Mouse (Mus musculus): ENCODE results near the gene Ifih1.

Gene Ifih1

DNA sequence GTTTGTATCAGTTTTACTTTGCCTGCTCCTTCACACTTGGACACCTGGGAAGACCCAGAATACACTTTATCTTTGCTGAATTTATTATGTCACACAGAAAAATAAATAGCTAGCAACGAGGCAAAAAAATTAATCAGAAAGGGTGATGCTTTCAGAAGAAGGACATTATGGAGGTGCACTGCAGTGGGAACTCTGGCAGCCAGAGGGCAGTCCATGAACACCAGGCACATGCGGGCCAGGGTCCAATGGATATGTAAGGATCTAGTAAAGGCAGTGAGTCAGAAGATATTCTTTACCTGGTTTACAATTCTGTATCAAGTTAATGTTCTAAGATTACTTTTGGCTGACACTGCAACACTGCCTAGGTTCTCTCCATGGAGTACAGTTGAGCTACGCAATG, 96.4 kb downstream of the Ifih1 start:
- DNase-seq (ENCODE audit: low spot score in 2 of 2), result no peak

DNA sequence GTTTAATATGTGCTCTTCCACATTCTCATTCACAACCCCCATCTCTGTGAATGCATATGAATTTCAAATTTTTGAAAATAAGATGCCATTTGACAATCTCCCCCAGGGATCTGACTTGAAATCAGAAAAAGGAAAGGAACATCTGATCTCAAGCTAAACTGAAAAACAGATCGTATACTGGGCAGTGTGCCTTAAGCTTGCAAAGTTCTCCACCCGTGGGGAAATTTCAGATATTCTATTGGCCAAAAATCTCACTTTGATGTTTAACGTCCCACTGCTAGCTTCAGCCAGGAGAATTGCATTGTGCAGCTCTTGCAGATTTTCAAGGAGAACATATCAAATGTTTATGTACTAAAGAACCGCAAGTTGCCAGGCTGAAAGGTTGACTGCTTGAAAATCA, 96.9 kb downstream of the Ifih1 start:
- no peak for DNase-seq (ENCODE audit: low spot score in 2 of 2)

DNA sequence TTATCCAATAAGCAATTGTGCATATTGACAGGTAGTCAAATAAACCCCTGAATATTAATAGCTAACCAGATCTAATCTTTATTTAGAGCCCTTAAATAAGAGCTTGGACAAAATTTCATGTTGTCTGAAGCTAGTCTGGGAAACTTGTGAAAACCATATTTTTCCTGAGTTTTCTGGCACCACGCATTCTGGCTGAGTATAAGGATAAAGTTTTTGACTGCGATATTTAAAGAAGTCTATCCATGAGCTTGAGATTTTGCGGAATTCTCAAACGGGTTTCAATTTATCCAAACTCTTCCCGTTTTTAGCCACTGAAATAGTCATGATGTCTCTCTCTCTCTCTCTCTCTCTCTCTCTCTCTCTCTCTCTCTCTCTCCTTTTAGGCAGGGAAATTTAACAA, 98.0 kb downstream of the Ifih1 start:
- DNase-seq (ENCODE audit: low spot score in 2 of 2), result no peak

Measured in right cerebral cortex, adult 2 months (tissue).